Mouse (Mus musculus): Measurements from ENCODE around the gene Srebf2.

The Srebf2 gene

GRCm38 (mm10) chr15:82207105-82207459 lies 60.1 kb downstream of the Srebf2 start:
- DNase-seq (ENCODE audit: low read depth, low spot score) = no peak

GRCm38 (mm10) chr15:82207504-82208219 lies 60.7 kb downstream of the Srebf2 start:
- no peak for DNase-seq (ENCODE audit: low read depth, low spot score)

- DNase-seq (ENCODE audit: low read depth, low spot score) = no peak
Measured at GRCm38 (mm10) chr15:82208307-82208706, 61.3 kb downstream of the Srebf2 start.

GRCm38 (mm10) chr15:82209295-82210050 lies 62.5 kb downstream of the Srebf2 start:
- no peak for DNase-seq (ENCODE audit: low read depth, low spot score)

- DNase-seq (ENCODE audit: low read depth, low spot score) = no peak
Measured at GRCm38 (mm10) chr15:82210801-82211200, 63.8 kb downstream of the Srebf2 start.

GRCm38 (mm10) chr15:82211281-82211680 lies 64.3 kb downstream of the Srebf2 start:
- no peak for DNase-seq (ENCODE audit: low read depth, low spot score)

- no peak for DNase-seq (ENCODE audit: low read depth, low spot score)
Measured at GRCm38 (mm10) chr15:82211911-82212751, 65.2 kb downstream of the Srebf2 start.

- DNase-seq (ENCODE audit: low read depth, low spot score) = no peak
Measured at GRCm38 (mm10) chr15:82212752-82213063, 65.7 kb downstream of the Srebf2 start, which contains the start of gene Shisa8. Gene Shisa8, minus strand, starts transcription at chr15:82212815.

- no peak for DNase-seq (ENCODE audit: low read depth, low spot score)
Measured at GRCm38 (mm10) chr15:82213222-82213621, 66.2 kb downstream of the Srebf2 start.

- no peak for DNase-seq (ENCODE audit: low read depth, low spot score)
Measured at GRCm38 (mm10) chr15:82215332-82216046, 68.5 kb downstream of the Srebf2 start.

- no peak for DNase-seq (ENCODE audit: low read depth, low spot score)
Measured at GRCm38 (mm10) chr15:82216142-82216827, 69.3 kb downstream of the Srebf2 start.

- DNase-seq (ENCODE audit: low read depth, low spot score) = no peak
Measured at GRCm38 (mm10) chr15:82217039-82217438, 70.1 kb downstream of the Srebf2 start.

GRCm38 (mm10) chr15:82217980-82218379 lies 71.0 kb downstream of the Srebf2 start:
- no peak for DNase-seq (ENCODE audit: low read depth, low spot score)

GRCm38 (mm10) chr15:82218778-82219666 lies 72.0 kb downstream of the Srebf2 start:
- DNase-seq (ENCODE audit: low read depth, low spot score) = no peak

- DNase-seq (ENCODE audit: low read depth, low spot score) = no peak
Measured at GRCm38 (mm10) chr15:82220003-82220675, 73.2 kb downstream of the Srebf2 start.

- DNase-seq (ENCODE audit: low read depth, low spot score) = no peak
Measured at GRCm38 (mm10) chr15:82221104-82221860, 74.3 kb downstream of the Srebf2 start.

GRCm38 (mm10) chr15:82223251-82223650 lies 76.3 kb downstream of the Srebf2 start:
- no peak for DNase-seq (ENCODE audit: low read depth, low spot score)
